Mouse (Mus musculus) MN1 (cell line): Measurements from ENCODE around the gene Tmem150c.

Experiments used
- DNase-seq: peaks from one replicate; pipeline ENCODE4 v3.0.0-alpha.2; 2016; ENCODE audit warnings: low spot score

The Tmem150c gene

GRCm38 (mm10) chr5:100049904-100050303 lies 109.7 kb downstream of the Tmem150c start:
- no peak for DNase-seq

DNA sequence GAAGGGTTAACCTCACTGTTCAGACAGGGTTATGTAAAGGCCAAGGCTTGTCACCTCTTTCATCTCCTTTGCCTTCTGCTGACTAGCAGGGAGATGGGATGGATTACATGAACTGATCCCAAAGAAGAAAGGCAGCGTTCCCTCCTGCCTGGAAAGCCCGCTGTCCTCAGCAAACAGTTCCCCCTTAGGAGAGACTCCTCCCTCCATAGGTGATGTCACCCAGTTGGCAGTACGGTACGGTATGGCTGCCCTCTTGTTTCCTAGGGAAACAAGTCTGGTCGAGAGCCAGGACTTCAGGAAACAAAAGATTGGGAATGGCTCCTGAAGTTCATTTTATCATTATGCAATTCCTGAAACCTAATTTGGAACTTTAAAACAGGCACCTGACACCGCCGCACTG lies 111.7 kb downstream of the Tmem150c start:
- no peak for DNase-seq

DNA sequence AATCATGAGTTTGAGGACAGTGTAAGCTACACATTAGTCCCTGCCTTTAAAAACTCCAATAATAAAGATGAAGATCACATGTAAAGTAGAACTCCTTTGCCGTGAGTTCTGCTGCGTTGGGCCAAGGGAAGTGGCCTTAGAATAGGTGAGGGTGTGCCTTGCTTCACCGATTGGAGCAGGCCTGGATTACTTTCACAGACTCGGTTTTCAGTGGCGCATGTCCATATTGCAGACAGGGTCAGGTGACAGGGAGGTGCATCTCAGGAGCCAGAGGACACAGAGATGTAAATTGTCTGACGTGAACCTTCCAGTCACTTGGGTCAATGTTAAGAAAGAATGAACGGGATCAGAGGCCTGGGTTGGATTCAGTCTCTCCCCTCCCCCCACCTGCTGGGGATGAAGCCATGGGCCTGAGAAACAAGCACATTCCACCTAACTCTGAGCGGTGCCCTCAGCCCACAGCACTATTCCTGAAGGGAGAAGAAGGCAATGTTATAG lies 112.4 kb downstream of the Tmem150c start:
- DNase-seq: no peak

GRCm38 (mm10) chr5:100046096-100046495 lies 113.5 kb downstream of the Tmem150c start:
- DNase-seq: no peak

- DNase-seq: no peak
Observed at GRCm38 (mm10) chr5:100044621-100045020, 115.0 kb downstream of the Tmem150c start.

- DNase-seq: no peak
Observed at GRCm38 (mm10) chr5:100044030-100044429, 115.6 kb downstream of the Tmem150c start.

DNA sequence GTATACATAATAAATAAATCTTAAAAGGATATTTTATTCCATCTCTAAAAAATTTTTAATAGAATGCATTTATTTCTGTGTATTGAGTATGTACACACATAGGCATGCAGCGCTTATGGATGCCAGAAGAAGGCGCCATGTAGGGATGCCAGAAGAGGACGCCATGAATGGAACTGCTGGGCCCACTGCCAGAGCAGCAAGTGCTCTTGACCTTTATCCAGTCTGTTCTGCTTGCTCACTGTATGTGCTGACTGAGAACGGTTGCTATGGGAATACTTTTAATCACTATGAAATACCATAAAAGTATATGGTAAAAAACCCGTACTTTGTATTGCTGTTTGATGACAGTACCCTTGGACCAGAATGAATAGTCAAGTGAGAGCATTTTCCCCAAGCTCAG lies 116.2 kb downstream of the Tmem150c start:
- DNase-seq: no peak

- no peak for DNase-seq
Observed at GRCm38 (mm10) chr5:100042467-100042866, 117.1 kb downstream of the Tmem150c start.

DNA sequence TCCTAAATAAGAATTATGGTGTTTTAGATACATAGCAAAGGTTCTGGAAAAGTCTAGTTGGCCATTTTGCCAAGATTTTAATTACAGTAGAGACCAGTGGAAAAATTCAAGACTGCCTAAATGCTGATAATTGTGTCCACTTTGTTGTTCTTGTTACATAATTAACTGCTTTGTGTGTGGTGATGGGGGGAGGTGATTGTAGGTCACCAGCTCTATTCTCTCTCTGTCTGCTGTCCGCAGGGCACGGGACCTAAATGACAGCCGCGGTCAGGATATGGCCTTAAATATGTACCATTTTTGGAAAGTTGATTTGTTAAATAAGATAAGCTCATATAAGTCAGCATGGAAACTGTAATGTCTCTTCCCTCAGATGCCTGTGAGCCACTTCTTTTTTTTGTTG lies 118.3 kb downstream of the Tmem150c start:
- DNase-seq: no peak

DNA sequence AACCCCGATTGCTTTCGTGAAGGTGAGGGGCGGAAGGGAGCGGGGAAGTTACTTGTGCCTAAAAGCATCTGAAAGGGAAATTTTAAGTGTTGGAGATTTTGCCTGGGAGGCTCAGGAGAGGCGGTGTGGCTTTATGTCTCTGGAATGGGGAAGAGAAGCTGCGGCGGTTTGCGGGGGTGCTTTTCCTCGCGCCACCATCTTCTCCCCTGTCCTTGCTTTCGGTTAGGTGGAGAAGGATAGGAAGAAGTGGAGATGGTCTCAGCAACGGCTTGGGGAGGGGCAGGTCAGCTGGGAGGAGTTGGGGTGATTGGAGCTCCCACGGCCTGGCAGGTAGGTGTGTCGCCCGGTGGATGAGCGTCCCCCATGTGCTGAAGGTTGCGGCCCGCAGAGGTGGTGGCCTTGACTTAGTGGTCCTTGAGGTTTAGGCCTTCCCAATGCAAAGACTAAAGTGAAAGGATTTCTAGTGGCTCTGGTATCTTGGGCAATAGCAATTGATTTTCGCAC lies 119.3 kb downstream of the Tmem150c start:
- peak; percentile 37 for DNase-seq

- DNase-seq: peak; percentile 95
Observed at GRCm38 (mm10) chr5:100039602-100040142, 119.9 kb downstream of the Tmem150c start, which contains the start of the genes Hnrnpdl and Enoph1. Hnrnpdl (minus strand) TSS chr5:100039664. Enoph1 (plus strand) TSS chr5:100039985.

- DNase-seq: peak; percentile 96
Observed at GRCm38 (mm10) chr5:100038714-100039601, 120.7 kb downstream of the Tmem150c start.

- peak; percentile 79 for DNase-seq
Observed at GRCm38 (mm10) chr5:100037965-100038713, 121.5 kb downstream of the Tmem150c start.

DNA sequence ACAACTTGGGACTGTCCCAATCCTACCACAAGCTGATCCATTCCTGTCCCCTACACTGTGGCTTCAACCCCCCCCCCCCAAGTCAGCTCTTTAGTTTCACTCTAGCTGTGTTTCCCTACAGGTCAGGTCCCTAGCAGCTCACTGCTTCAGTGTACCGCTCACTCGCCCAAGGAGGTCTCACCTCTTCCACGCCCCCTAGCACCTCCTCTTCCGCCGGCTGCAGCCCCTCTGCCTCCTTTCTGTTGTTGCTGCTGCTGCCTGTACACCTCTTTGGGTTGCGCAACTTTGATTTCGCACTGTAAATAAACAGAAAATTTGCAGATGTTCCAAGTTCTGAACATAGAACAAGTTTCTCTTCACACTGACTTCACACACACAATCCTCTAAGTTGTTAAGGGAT lies 122.9 kb downstream of the Tmem150c start:
- no peak for DNase-seq

DNA sequence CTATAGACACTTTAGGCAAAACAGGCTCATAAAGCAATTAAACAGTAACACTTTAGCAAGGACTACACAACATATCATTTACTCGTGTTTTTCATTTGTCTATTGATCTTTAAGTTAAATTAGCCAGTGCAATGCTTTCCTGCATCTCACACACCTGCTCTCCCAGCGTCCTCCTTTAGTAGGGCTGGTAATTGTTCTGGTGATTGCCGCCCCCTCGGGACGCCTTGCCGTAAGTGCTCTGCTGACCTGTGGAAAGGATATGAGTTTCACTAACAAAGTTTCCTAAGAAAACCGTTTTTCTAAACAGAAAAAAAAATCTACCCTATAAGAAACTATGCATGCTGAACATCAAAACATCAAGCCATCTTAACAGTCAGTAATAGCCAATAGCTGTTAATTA lies 123.7 kb downstream of the Tmem150c start:
- DNase-seq: no peak

DNA sequence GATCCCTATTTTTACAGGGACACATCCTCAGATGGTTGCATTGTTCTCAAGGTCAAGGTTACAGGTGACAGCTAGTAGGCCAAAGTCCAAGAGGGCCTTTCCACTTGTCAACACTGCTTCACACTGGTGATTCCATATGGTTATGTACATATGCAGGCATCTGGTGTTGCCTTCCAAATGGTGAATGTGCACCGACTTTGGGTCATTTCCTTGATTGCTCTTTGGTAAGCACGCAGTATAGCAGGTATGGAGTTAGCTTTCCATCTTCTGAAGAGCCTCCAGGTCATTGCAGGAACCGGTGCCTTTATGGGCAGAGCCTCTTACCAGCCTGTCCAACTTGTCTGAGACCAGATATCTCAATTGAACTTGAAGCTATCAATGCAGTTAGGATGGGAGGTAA lies 127.0 kb downstream of the Tmem150c start:
- DNase-seq: no peak

GRCm38 (mm10) chr5:100032107-100032506 lies 127.5 kb downstream of the Tmem150c start:
- DNase-seq: no peak

- DNase-seq: no peak
Observed at GRCm38 (mm10) chr5:100030069-100030468, 129.5 kb downstream of the Tmem150c start.
